8 mouse cellular contexts compared by ENCODE assay signal in the genomic region with DNA sequence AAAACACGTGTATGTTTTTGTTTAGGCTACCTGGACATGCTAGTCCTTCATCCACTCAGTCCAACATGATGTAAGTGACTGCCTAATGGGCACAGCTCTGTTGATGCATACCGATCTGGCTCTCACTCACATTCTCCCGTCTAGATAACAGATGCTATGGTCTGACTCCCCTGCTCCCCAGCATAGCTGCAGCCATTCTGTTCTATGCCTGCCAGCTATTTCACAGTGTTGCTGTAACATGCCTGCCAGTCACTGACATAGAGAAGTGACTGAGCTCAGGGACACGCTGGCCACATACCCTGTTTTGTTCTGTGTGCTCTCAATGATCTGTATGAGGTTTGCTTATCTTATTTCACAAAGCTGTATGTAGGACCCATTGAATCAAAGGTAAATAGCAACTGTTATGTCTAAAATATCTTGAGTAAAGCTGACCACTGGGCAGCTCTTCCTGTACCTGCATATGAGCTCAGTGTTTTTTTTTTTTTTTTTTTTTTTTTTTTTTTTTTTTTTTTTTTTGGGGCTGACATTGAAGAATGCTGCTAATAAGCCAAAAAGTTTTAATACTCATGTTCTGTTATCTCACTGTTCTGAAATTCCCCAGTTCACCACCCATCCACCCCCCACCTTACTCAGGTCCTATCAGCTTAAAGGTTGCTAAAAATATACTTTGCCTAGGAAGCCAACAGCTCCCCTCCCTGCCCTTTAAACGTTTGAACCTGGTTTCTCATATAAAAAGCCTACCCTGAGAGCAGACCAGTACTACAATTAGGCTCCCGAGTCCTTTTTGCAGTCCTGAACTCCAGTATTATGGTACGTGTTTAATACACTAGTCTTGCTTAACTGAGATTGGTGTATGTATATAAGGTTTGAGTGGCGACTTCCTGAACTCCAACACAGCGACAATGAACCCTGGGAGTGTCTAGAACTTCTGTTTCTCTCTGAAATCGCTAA. TPM values are rescaled to one million over a fixed set of nuclear protein-coding genes. Genes with fewer than 3 reads are reported as not detected.
A peak's percentile ranks its signal among the peaks of the same experiment; 100 is the strongest.
DNase-seq lines count a peak whose midpoint lies in the region; ATAC-seq and TF ChIP-seq lines count a peak whose summit lies in the region.

No protein-coding gene starts in this region.

- peaks cover 6% of the 10 kb centered on the region; the same call in 1 of the 2 replicates for H3K36me3 ChIP-seq in forebrain, postnatal 0 days (ENCODE audit: insufficient read depth)
- H3K36me3 ChIP-seq in limb, embryonic 11.5 days (ENCODE audit: control insufficient read depth, insufficient read depth, low read length) = peaks cover 2% of the 10 kb centered on the region; the same call in 1 of the 2 replicates
- H3K36me3 ChIP-seq in midbrain, embryonic 16.5 days (ENCODE audit: control insufficient read depth, insufficient read depth, low read length) = peaks cover 8% of the 10 kb centered on the region

- WGBS in forebrain, postnatal 0 days = 18% methylated on average over 10 of the region's 10 CpGs
- 34% methylated on average over 10 of the region's 10 CpGs for WGBS in limb, embryonic 11.5 days
- WGBS in midbrain, embryonic 16.5 days = 29% methylated on average over 10 of the region's 10 CpGs

- no peaks in the 10 kb centered on the region for H3K9me3 ChIP-seq in forebrain, postnatal 0 days (ENCODE audit: low read length)
- H3K9me3 ChIP-seq in limb, embryonic 11.5 days (ENCODE audit: control insufficient read depth, low read length) = no peaks in the 10 kb centered on the region
- no peaks in the 10 kb centered on the region for H3K9me3 ChIP-seq in midbrain, embryonic 16.5 days (replicated peaks; ENCODE audit: control insufficient read depth, low read length, poor library complexity, severe bottlenecking)

- peak overlapping the region; percentile 51; the same call in 1 of the 2 replicates for H3K9ac ChIP-seq in forebrain, postnatal 0 days
- peak overlapping the region; percentile 78; the same call in 1 of the 2 replicates for H3K9ac ChIP-seq in limb, embryonic 11.5 days (ENCODE audit: low read length)
- H3K9ac ChIP-seq in midbrain, embryonic 16.5 days (ENCODE audit: low read depth, low read length) = peak overlapping the region; percentile 39; the same call in 1 of the 2 replicates

- H3K4me1 ChIP-seq in forebrain, postnatal 0 days (ENCODE audit: insufficient read depth) = no peaks in the 10 kb centered on the region
- no peaks in the 10 kb centered on the region for H3K4me1 ChIP-seq in limb, embryonic 11.5 days (ENCODE audit: control insufficient read depth, insufficient read depth, low read length)
- H3K4me1 ChIP-seq in midbrain, embryonic 16.5 days (ENCODE audit: control insufficient read depth, insufficient read depth, low read length) = peaks cover 9% of the 10 kb centered on the region

- TF ChIP-seq CTCF in forebrain, postnatal 0 days (IDR thresholded peaks at IDR 0.05; ENCODE audit: low read depth) = no peak

- ATAC-seq in forebrain, postnatal 0 days = no peak; the same call in 1 of the 2 replicates
- no peak; the same call in 1 of the 2 replicates for ATAC-seq in limb, embryonic 11.5 days (ENCODE audit: insufficient number of reproducible peaks, low FRiP score, low TSS enrichment, low read depth)
- no peak for ATAC-seq in midbrain, embryonic 16.5 days
- ATAC-seq in monocyte, adult 5-6 weeks (replicated peaks; ENCODE audit: insufficient number of reproducible peaks, low FRiP score, low TSS enrichment, poor library complexity, severe bottlenecking) = no peak; the same call in 1 of the 2 replicates

- DNase-seq in heart, adult 11 months = peak; percentile 79
- no peak for DNase-seq in heart, postnatal 25 days (ENCODE audit: low spot score)
- DNase-seq in MEL-GATA-1-ER (ENCODE audit: extremely low read depth, low read depth) = peak; percentile 46
- no peak for DNase-seq in forebrain, postnatal 0 days
- DNase-seq in limb, embryonic 11.5 days (ENCODE audit: low spot score) = no peak
- DNase-seq in urinary bladder, adult 18-20 months (ENCODE audit: low spot score in 2 of 2) = no peak

- no peaks in the 10 kb centered on the region for H3K27me3 ChIP-seq in forebrain, postnatal 0 days (ENCODE audit: insufficient read depth, low read length)
- H3K27me3 ChIP-seq in limb, embryonic 11.5 days (ENCODE audit: control insufficient read depth, insufficient read depth, low read length) = no peaks in the 10 kb centered on the region
- no peaks in the 10 kb centered on the region for H3K27me3 ChIP-seq in midbrain, embryonic 16.5 days (ENCODE audit: control insufficient read depth, insufficient read depth, low read depth, low read length)

- intact Hi-C loops in heart, postnatal 25 days (cut with DNase I) = loop anchor here (2.0 kb wide), 1 partner anchor 21 kb away; a partner anchor contains a TSS

- no peak overlapping the region for H3K27ac ChIP-seq in forebrain, postnatal 0 days (ENCODE audit: low read depth, low read length)
- no peak overlapping the region for H3K27ac ChIP-seq in limb, embryonic 11.5 days (replicated peaks; ENCODE audit: low read depth, low read length)
- H3K27ac ChIP-seq in midbrain, embryonic 16.5 days (ENCODE audit: low read length) = no peak overlapping the region

- H3K4me3 ChIP-seq in forebrain, postnatal 0 days (ENCODE audit: low read depth, low read length) = peak overlapping the region; percentile 57
- H3K4me3 ChIP-seq in limb, embryonic 11.5 days (ENCODE audit: low read depth, low read length) = peak overlapping the region; percentile 59
- peak overlapping the region; percentile 46 for H3K4me3 ChIP-seq in midbrain, embryonic 16.5 days (ENCODE audit: low read depth, low read length)

- peak overlapping the region; percentile 70 for H3K4me2 ChIP-seq in forebrain, postnatal 0 days (ENCODE audit: low read depth)
- peak overlapping the region; percentile 73 for H3K4me2 ChIP-seq in limb, embryonic 11.5 days (ENCODE audit: low read depth, severe bottlenecking)
- peak overlapping the region; percentile 74 for H3K4me2 ChIP-seq in midbrain, embryonic 16.5 days (ENCODE audit: low read length)

RNA-seq across cellular contexts. Expression of a gene that starts 2.2 kb away (rescaled TPM):
- 1 to 10 TPM; 3.3 to 3.5 TPM for total RNA-seq in heart, postnatal 25 days (2021)
- total RNA-seq in forebrain, postnatal 0 days (2014; rRNA removed) = 2.5 and 2.8 TPM in 2 replicates
- polyA plus RNA-seq in forebrain, postnatal 0 days (2015; fragmentation: Nextera tagmentation; extraction: Ambion mirVana) = 0.54 and 0.68 TPM in 2 replicates
- 3.6 and 4.4 TPM in 2 replicates for polyA plus RNA-seq in limb, embryonic 11.5 days (2014; fragmentation: Nextera tagmentation; extraction: Ambion mirVana)
- 1.1 and 1.2 TPM in 2 replicates for polyA plus RNA-seq in midbrain, embryonic 16.5 days (2015; fragmentation: Nextera tagmentation; extraction: Ambion mirVana)
- total RNA-seq in monocyte, adult 5-6 weeks (2017) = 9.2 to 22.9 TPM (median 10.5 TPM) in 3 replicates

RNA-seq across cellular contexts. Expression of a gene that starts 21.2 kb away (rescaled TPM):
- 1 to 10 TPM; 2.6 to 3.1 TPM for total RNA-seq in heart, postnatal 25 days (2021)
- total RNA-seq in forebrain, postnatal 0 days (2014; rRNA removed) = 10.7 and 11.6 TPM in 2 replicates
- polyA plus RNA-seq in forebrain, postnatal 0 days (2015; fragmentation: Nextera tagmentation; extraction: Ambion mirVana) = 3.5 and 5.2 TPM in 2 replicates
- polyA plus RNA-seq in limb, embryonic 11.5 days (2014; fragmentation: Nextera tagmentation; extraction: Ambion mirVana) = 10.1 and 12.0 TPM in 2 replicates
- polyA plus RNA-seq in midbrain, embryonic 16.5 days (2015; fragmentation: Nextera tagmentation; extraction: Ambion mirVana) = 10.8 and 12.1 TPM in 2 replicates
- total RNA-seq in monocyte, adult 5-6 weeks (2017) = 2.5 to 8.0 TPM (median 5.8 TPM) in 3 replicates

RNA-seq across cellular contexts. Expression of a gene that starts 52.6 kb away (rescaled TPM):
- total RNA-seq in heart, postnatal 25 days (2021) = 1 to 10 TPM; 5.5 to 6.2 TPM
- total RNA-seq in forebrain, postnatal 0 days (2014; rRNA removed) = 4.6 and 9.5 TPM in 2 replicates
- 0.84 and 1.1 TPM in 2 replicates for polyA plus RNA-seq in forebrain, postnatal 0 days (2015; fragmentation: Nextera tagmentation; extraction: Ambion mirVana)
- 2.5 and 2.7 TPM in 2 replicates for polyA plus RNA-seq in limb, embryonic 11.5 days (2014; fragmentation: Nextera tagmentation; extraction: Ambion mirVana)
- 1.4 and 2.0 TPM in 2 replicates for polyA plus RNA-seq in midbrain, embryonic 16.5 days (2015; fragmentation: Nextera tagmentation; extraction: Ambion mirVana)
- total RNA-seq in monocyte, adult 5-6 weeks (2017) = 5.9 to 14.7 TPM (median 14.1 TPM) in 3 replicates

Comparison
In these comparisons a context has a peak if more than half of its experiments do, and no peak if none do; other contexts are left out.
1. DNase-seq: peak in heart, adult 11 months (single experiment) and MEL-GATA-1-ER (single experiment); none in heart, postnatal 25 days (single experiment), forebrain, postnatal 0 days (single experiment), limb, embryonic 11.5 days (single experiment) and urinary bladder, adult 18-20 months (0 of 2).
2. Peak in every context shown above with its lines, with median percentiles within 50 percentile points of each other: H3K4me2 ChIP-seq, H3K4me3 ChIP-seq and H3K9ac ChIP-seq.